Mouse (Mus musculus) embryonic facial prominence, embryonic 13.5 days (tissue): Measurements from ENCODE around the gene Rai1. TPM values are rescaled to one million over a fixed set of nuclear protein-coding genes. Genes with fewer than 3 reads are reported as not detected.
A peak's percentile ranks its signal among the peaks of the same experiment; 100 is the strongest.

Experiments used
- ATAC-seq: fragments of 200-750 bp; cut with Nextera tagmentation; 2 replicates; pipeline ENCODE4 v1.8.0; 2017; ENCODE audit warnings: low read depth; ENCODE audit not compliant: insufficient number of reproducible peaks, insufficient read depth, low FRiP score, low TSS enrichment
- H3K27ac ChIP-seq: fragments of 300-500 bp; sonication (generic); 2 replicates; pipeline ENCODE4 v1.5.1; 2015; ENCODE audit warnings: moderate library complexity, mild to moderate bottlenecking, inconsistent platforms
- H3K27me3 ChIP-seq: fragments of 300-500 bp; sonication (generic); 2 replicates; pipeline ENCODE4 v1.6.1; 2015; ENCODE audit warnings: mild to moderate bottlenecking, inconsistent platforms
- H3K36me3 ChIP-seq: fragments of 300-500 bp; sonication (generic); 2 replicates; pipeline ENCODE4 v1.6.1; 2015; ENCODE audit warnings: mild to moderate bottlenecking, inconsistent platforms
- H3K4me1 ChIP-seq: fragments of 300-500 bp; sonication (generic); 2 replicates; pipeline ENCODE4 v1.6.1; 2015; ENCODE audit warnings: inconsistent platforms
- H3K4me2 ChIP-seq: fragments of 300-500 bp; sonication (generic); 2 replicates; pipeline ENCODE4 v1.6.1; 2015; ENCODE audit warnings: moderate library complexity, mild to moderate bottlenecking, inconsistent platforms
- H3K4me3 ChIP-seq: fragments of 300-500 bp; sonication (generic); 2 replicates; pipeline ENCODE4 v1.5.1; 2015; ENCODE audit warnings: mild to moderate bottlenecking, inconsistent platforms
- H3K9ac ChIP-seq: fragments of 300-500 bp; sonication (generic); 2 replicates; pipeline ENCODE4 v1.6.1; 2015; ENCODE audit warnings: mild to moderate bottlenecking, inconsistent platforms
- H3K9me3 ChIP-seq: fragments of 300-500 bp; sonication (generic); 2 replicates; pipeline ENCODE4 v1.6.1; 2016; ENCODE audit warnings: inconsistent platforms
- WGBS: fragments of 180-500 bp; shearing (Covaris S2); methylation state at CpG from one replicate; pipeline ENCODE4 v1.1.7; 2015; ENCODE audit warnings: mixed read lengths; 5-methylcytosine and 5-hydroxymethylcytosine counted together
- polyA plus RNA-seq: library from polyadenylated mRNA; unstranded; fragments of >200 nt; fragmentation: Nextera tagmentation; extraction: Ambion mirVana; gene quantifications from 2 replicates; pipeline ENCODE4 v1.2.1, GENCODE M21; 2015

Rai1 gene
- polyA plus RNA-seq: 27.9 and 28.5 TPM in 2 replicates

DNA sequence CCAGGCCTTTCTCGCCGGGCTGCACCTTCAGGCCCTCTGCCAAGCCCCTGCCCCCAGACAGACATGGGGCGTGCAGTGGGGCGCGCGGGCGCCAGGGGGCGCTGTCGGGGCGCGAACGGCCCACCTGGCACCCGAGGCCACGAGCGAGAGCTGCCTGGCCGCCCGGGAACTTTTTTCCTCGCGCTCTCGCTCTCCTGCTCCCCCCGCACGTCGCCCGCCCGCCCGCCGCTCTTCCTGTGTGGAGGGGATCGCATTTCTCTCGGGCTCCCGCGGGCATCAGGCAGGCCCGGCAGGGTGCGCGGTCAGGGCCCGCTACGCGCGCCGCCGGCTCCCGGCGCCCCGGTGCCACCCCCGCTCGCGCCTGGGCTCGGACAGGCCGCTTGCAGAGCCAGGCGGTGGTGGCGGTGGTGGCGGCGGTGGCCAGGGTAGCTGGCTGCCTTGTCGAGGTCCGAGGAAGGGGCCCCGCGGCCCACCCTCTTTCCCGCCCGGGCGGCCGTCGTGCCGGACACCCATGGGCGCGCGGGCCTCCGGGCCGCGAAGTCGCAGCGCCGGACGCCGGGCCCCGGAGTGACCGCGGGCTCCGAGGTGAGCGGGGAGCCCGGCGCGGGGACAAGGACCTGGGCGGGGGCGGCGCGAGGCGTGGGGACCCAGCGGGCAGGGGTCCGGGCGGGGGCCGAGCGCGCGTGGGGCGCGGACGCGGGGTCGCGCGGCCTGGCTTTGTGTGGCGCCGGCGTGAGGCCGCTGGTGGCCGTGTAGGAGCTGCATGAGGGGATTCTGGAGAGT is at the start of gene Rai1:
Gene Rai1, plus strand, starts transcription at position 204 of the 783 bp plus-strand sequence.
- peak within 1 kb of the TSS; percentile 99 for H3K27ac ChIP-seq
- H3K4me3 ChIP-seq: peak within 1 kb of the TSS; percentile 99
- no peaks in the 10 kb centered on the region for H3K27me3 ChIP-seq
- no peaks in the 10 kb centered on the region for H3K36me3 ChIP-seq
- peaks cover 45% of the 10 kb centered on the region for H3K4me1 ChIP-seq
- H3K9ac ChIP-seq: peak within 1 kb of the TSS; percentile 99
- H3K4me2 ChIP-seq: peak within 1 kb of the TSS; percentile 84
- under 1% methylated on average over 67 of the region's 105 CpGs for WGBS
- H3K9me3 ChIP-seq: no peaks in the 10 kb centered on the region
- ATAC-seq: peak; percentile 62

DNA sequence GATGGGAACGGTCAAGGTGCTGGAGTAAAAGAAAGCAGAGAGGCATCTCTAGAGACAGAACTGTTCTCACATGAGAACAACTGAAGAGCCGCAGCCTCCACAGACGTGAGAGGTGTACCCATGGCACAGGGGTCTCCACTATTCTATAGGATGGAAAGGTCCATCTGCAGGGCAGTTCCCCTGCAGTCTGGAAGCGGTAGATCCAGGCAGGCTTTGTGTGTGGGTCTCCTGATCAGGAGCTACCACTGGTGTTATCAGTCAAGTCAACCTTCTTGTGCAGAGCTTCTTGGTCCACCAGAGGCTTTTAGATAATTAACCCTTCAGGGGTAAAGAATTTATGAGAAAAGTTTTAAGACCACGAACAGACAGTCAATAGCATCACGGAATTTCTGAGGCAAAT is 48.3 kb upstream of the Rai1 start:
- no peak for ATAC-seq
- Histone ChIP-seq H3K9me3 (no peaks in the 10 kb centered on the region), H3K4me3 (no peak overlapping the region), H3K36me3 (no peaks in the 10 kb centered on the region), H3K27me3 (no peaks in the 10 kb centered on the region), H3K9ac (no peak overlapping the region), H3K4me1 (0 out of 2 replicates have a peak, but pooled peaks cover 8% of the 10 kb centered on the region), H3K27ac (no peak overlapping the region), H3K4me2 (no peak overlapping the region)
- 82% methylated on average over 6 of the region's 6 CpGs for WGBS

DNA sequence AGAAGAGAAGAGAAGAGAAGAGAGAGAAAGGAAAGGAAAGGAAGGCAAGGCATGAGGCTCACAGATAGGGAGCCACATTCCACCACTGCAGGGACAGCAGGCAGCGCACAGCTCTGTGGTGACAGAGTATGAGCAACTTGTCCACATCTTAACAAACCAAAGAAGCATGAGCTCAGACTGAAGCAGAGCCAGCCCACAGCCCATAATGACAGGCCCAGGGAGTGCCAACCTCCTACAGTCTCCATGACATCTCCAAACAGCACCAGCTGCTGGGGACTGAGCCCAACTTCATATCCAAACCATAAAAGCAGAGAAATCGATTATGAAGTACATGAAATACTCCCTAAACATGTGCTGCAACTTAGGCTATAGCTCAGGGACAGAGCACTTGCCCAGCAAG is 46.8 kb upstream of the Rai1 start:
- Histone ChIP-seq H3K36me3 (no peaks in the 10 kb centered on the region), H3K4me3 (no peak overlapping the region), H3K4me2 (no peak overlapping the region), H3K27ac (no peak overlapping the region), H3K9me3 (no peaks in the 10 kb centered on the region), H3K9ac (no peak overlapping the region), H3K4me1 (0 out of 2 replicates have a peak, but pooled peaks cover 8% of the 10 kb centered on the region), H3K27me3 (no peaks in the 10 kb centered on the region)
- WGBS: 59% methylated on average over 2 of the region's 2 CpGs
- peak; percentile 76 for ATAC-seq

DNA sequence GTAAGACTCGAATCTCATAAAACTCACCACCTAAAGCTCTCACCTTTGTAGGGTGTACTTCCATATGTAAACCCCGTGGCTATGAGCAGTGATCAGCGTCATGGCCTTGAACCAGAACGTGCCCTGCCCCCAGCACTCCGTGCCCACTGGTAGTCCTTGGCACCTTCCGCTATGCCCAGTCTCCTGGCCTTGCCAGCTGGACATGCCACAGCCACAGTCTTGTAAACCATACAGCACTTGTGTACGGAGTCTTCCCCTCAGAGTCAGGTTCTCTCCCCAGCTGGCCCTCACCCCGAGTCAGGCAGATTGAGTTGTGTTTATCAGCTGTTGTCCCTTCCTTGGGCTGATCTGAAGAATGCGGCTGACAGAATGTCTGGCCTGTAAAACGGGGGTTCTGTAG is 46.4 kb upstream of the Rai1 start:
- Histone ChIP-seq H3K27me3 (no peaks in the 10 kb centered on the region), H3K4me3 (no peak overlapping the region), H3K4me1 (0 out of 2 replicates have a peak, but pooled peaks cover 8% of the 10 kb centered on the region), H3K4me2 (no peak overlapping the region), H3K9ac (no peak overlapping the region), H3K36me3 (no peaks in the 10 kb centered on the region), H3K9me3 (no peaks in the 10 kb centered on the region), H3K27ac (0 out of 2 replicates have a peak overlapping the region, but pooled peaks have one; percentile 33)
- ATAC-seq: no peak
- WGBS: 79% methylated on average over 10 of the region's 10 CpGs

DNA sequence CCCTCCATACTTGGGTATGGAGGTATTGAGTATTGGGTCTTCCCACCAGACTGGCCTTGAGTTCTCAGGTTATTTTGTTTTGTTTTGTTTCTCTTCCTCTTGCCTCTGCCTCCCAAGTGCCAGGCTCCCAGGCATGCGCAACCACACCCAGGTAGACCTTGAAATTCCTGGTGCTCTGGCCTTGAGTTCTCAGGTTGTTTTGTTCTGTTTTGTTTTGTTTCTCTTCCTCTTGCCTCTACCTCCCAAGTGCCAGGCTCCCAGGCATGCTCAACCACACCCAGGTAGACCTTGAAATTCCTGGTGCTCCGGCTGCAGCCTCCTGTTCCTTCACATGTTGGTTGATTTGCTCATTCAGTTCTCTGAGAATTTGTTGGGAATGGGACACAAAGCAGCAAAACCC is 44.8 kb upstream of the Rai1 start:
- H3K4me1 ChIP-seq: peaks cover 12% of the 10 kb centered on the region
- no peak overlapping the region for H3K4me3 ChIP-seq
- H3K36me3 ChIP-seq: no peaks in the 10 kb centered on the region
- ATAC-seq: no peak
- no peak overlapping the region for H3K27ac ChIP-seq
- no peak overlapping the region for H3K4me2 ChIP-seq
- H3K9ac ChIP-seq: no peak overlapping the region
- WGBS: 93% methylated on average over 2 of the region's 2 CpGs
- H3K27me3 ChIP-seq: no peaks in the 10 kb centered on the region
- H3K9me3 ChIP-seq: no peaks in the 10 kb centered on the region

DNA sequence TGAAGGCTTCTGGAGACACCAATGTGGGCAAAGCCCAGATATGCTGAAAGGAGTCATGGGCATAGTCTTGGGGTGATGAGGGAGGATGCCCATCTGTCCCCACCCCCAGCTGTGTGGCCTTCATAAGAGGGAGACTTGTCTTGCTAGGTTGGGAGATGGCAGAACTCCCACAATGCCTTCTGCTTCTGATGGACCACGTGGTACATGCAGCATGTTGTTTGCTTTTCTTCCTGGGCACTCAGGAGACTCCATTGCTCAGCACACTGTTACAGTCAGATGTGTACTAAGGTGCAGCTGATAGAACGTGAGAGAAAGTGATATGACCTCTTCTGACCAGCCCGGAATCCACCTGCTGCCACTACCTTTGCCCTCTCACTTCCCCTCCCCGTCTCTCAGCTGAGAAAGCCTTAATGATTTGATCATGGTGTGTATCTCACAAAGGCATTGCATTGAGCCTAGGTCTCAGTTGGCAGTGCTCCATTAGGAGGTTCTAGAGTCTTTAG is 43.3 kb upstream of the Rai1 start:
- Histone ChIP-seq H3K9ac (no peak overlapping the region), H3K36me3 (no peaks in the 10 kb centered on the region)
- 78% methylated on average over 4 of the region's 4 CpGs for WGBS

DNA sequence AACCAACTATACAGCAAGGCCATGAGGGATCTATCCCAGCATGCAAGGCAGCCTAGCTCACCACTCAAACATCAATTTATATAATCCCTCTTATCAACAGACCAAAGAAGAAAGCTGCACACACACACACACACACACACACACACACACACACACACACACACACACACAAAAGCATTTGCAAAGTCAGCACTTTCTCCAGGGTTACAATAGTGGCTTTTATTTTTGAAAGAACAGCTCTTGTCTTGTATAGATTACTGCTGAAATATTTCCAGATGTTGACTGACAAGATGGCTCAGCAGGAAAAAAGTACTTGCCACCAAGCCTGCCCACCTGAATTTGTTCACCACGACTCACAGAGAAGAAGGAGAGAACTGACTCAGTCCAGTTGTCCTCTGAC is 39.5 kb upstream of the Rai1 start:
- no peaks in the 10 kb centered on the region for H3K27me3 ChIP-seq
- H3K4me2 ChIP-seq: no peak overlapping the region
- no peaks in the 10 kb centered on the region for H3K36me3 ChIP-seq
- no peak overlapping the region for H3K9ac ChIP-seq
- H3K4me3 ChIP-seq: no peak overlapping the region
- H3K4me1 ChIP-seq: peaks cover 13% of the 10 kb centered on the region
- no peaks in the 10 kb centered on the region for H3K9me3 ChIP-seq
- WGBS: 7% methylated on average over 1 of the region's 1 CpGs
- no peak for ATAC-seq
- peak overlapping the region; percentile 78; the same call in 1 of the 2 replicates for H3K27ac ChIP-seq

More for the DNA sequence above, 43.3 kb upstream of the Rai1 start:
- peaks cover 22% of the 10 kb centered on the region for H3K4me1 ChIP-seq
- ATAC-seq: no peak
- H3K4me3 ChIP-seq: no peak overlapping the region
- no peaks in the 10 kb centered on the region for H3K27me3 ChIP-seq
- no peak overlapping the region for H3K4me2 ChIP-seq
- H3K27ac ChIP-seq: no peak overlapping the region
- H3K9me3 ChIP-seq: no peaks in the 10 kb centered on the region

DNA sequence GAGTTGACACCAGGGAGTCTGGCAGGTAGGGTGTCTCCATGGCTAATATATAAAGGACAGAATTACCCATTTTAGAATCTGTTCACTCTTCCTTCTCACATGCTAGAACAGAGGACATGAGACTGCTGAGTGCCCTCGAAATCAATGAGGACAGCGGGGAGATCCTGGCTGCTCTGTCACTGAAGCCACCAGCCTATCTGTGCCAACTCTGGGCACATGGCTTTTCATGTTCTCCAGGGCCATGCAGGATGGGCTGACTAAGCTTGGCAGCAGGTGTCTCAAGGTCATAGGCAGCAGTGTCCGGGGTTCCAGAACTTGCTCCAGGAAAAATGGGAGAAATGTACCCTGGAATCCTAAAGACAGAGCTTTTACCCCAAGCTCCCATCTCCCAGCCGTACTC is 37.2 kb upstream of the Rai1 start:
- Histone ChIP-seq H3K9ac (no peak overlapping the region), H3K4me2 (no peak overlapping the region), H3K36me3 (no peaks in the 10 kb centered on the region), H3K9me3 (no peaks in the 10 kb centered on the region), H3K27ac (no peak overlapping the region), H3K4me1 (peaks cover 13% of the 10 kb centered on the region), H3K4me3 (no peak overlapping the region), H3K27me3 (no peaks in the 10 kb centered on the region)
- WGBS: 90% methylated on average over 4 of the region's 4 CpGs
- no peak for ATAC-seq

DNA sequence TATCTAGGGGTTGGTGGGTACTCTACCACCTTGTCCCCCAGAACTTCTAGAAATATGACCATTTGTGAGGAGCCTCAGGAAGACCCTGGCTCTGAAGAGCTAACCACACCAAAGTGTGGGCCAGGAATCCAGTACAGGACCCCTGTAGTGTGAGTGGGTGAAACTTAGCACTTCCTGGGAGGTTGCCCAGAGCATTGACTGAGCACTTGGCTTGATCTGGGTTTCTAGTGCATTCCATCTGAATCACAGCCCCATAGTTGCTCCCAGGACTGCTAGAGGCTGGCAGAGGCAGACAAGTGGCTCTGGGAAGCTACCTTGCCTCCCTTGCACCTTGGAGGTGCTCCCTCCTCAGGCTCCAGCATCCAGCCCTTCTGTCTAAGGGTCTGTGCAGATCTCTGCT is 36.2 kb upstream of the Rai1 start:
- H3K4me3 ChIP-seq: no peak overlapping the region
- no peaks in the 10 kb centered on the region for H3K9me3 ChIP-seq
- no peak overlapping the region for H3K9ac ChIP-seq
- H3K27ac ChIP-seq: no peak overlapping the region
- no peak for ATAC-seq
- H3K27me3 ChIP-seq: no peaks in the 10 kb centered on the region
- no peaks in the 10 kb centered on the region for H3K36me3 ChIP-seq
- no peak overlapping the region for H3K4me2 ChIP-seq
- H3K4me1 ChIP-seq: peaks cover 13% of the 10 kb centered on the region

DNA sequence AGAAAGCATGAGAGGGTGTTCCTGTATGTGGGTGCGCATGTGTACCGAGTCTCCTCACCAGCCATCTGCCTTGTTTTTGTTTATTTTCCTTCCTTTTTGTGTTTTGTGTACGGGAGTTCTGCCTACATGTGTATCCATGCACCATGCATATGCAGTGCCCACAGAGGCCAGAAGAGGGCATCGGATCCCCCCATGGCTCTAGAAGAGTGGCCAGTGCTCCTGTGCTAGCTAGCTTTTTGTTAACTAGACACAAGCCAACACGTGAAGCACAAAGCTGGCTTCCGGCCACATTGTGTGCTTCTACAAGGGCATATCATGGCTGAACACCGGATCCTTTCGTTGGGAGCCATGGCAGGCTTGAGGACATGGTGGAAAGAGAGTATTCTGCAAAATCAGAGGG is 34.2 kb upstream of the Rai1 start:
- whole genome bisulfite sequencing: 37% methylated on average over 8 of the region's 8 CpGs
- no peaks in the 10 kb centered on the region for H3K36me3 ChIP-seq
- no peak overlapping the region for H3K4me2 ChIP-seq
- no peak for ATAC-seq
- H3K27me3 ChIP-seq: no peaks in the 10 kb centered on the region
- no peaks in the 10 kb centered on the region for H3K9me3 ChIP-seq
- peaks cover 5% of the 10 kb centered on the region; the same call in 1 of the 2 replicates for H3K4me1 ChIP-seq
- H3K4me3 ChIP-seq: no peak overlapping the region
- no peak overlapping the region for H3K9ac ChIP-seq
- no peak overlapping the region for H3K27ac ChIP-seq

DNA sequence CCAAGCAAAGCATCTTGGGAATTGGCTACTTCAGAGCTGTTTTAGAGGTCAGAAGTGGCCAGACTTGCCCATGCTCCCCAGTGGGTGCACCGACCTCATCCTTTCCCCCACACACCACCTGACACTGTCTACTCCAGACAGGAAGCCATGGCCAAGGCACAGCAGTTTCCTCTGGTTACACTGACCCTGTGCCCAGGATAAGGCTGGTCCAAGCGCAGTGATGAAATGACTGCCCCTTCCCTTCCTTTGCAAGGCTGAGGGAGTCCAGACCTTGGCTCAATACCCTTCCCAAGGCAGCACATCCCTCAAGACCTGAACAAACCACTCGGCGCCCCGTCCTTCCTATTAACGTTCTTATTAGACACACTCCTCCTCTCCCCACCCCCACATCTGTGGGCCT is 33.6 kb upstream of the Rai1 start:
- Histone ChIP-seq H3K4me2 (no peak overlapping the region), H3K4me3 (no peak overlapping the region), H3K36me3 (no peaks in the 10 kb centered on the region), H3K27ac (no peak overlapping the region), H3K9me3 (no peaks in the 10 kb centered on the region), H3K27me3 (no peaks in the 10 kb centered on the region), H3K4me1 (no peaks in the 10 kb centered on the region), H3K9ac (no peak overlapping the region)
- 91% methylated on average over 6 of the region's 6 CpGs for WGBS
- ATAC-seq: no peak

DNA sequence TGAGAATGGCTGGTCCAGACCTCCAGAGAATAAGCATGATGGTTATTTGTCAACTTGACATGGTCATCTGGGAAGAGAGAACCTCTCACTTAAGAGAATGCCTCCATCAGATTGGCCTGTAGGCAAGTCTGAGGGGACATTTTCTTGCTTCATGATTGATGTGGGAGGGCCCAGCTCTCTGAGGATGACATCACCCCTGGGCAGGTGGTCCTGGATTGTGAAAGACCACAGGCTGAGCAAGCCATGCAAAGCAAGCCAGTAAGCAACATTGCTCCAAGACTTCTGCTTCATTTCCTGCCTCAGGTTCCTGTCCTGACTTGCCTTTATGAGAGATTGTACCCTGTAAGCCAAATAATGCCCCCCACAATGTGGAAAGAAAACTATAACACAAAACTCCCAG is 31.7 kb upstream of the Rai1 start:
- Histone ChIP-seq H3K4me2 (no peak overlapping the region), H3K27me3 (no peaks in the 10 kb centered on the region), H3K27ac (no peak overlapping the region), H3K4me1 (no peaks in the 10 kb centered on the region), H3K36me3 (no peaks in the 10 kb centered on the region), H3K4me3 (no peak overlapping the region), H3K9ac (no peak overlapping the region), H3K9me3 (no peaks in the 10 kb centered on the region)
- ATAC-seq: no peak
